Mouse (Mus musculus): ENCODE results near the gene Lrrc30. TPM values are rescaled to one million over a fixed set of nuclear protein-coding genes. Genes with fewer than 3 reads are reported as not detected.

The Lrrc30 gene
- 0.17 TPM in 1 of 2 replicates, not detected in the other for polyA plus RNA-seq (2012; rRNA removed)

DNA sequence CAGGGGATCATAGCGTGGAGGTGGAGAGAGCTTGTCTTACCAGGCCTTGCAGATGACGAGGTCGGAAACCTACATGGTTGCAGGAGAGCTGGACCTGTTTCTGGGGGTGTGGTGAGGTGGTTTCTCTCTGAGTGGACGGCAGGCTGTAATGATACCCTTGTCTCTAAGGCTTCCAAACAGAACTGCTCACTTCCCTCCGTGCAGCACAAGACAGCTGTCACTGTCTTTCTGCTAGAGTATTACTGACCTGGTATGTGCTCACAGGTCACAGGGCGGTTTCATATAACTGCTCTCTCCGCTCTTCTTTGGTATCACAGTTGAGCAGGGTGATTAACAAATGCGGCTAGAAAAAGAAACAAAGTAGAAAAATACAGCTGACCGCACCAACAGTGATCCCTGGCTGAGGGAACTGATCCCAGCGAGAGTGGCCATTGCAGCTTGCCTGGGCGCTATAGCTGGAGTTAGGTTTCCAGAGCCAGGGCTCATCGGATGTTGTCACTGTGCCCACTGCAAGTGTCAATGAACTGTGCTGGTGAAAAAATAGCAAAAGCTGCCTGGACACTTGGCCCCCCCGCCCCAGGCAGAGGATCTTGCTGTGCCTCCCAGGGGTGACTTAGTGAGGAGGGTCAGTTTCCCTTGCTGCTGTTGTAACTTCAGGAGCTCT, at the start of gene Lrrc30:
Lrrc30 (minus strand) TSS at position 48 of the 664 bp plus-strand sequence.

Other genes with a start within 250 kb of the Lrrc30 start
- gene Lama1, start 64.5 kb upstream of the Lrrc30 start, polyA plus RNA-seq (2012; rRNA removed): 6.3 and 7.2 TPM in 2 replicates